Mouse (Mus musculus): ENCODE data around the gene P3h4. TPM values are rescaled to one million over a fixed set of nuclear protein-coding genes. Genes with fewer than 3 reads are reported as not detected.
A peak's percentile ranks its signal among the peaks of the same experiment; 100 is the strongest.

P3h4 gene
- polyA plus RNA-seq, 2 experiments = 2.8 TPM

DNA sequence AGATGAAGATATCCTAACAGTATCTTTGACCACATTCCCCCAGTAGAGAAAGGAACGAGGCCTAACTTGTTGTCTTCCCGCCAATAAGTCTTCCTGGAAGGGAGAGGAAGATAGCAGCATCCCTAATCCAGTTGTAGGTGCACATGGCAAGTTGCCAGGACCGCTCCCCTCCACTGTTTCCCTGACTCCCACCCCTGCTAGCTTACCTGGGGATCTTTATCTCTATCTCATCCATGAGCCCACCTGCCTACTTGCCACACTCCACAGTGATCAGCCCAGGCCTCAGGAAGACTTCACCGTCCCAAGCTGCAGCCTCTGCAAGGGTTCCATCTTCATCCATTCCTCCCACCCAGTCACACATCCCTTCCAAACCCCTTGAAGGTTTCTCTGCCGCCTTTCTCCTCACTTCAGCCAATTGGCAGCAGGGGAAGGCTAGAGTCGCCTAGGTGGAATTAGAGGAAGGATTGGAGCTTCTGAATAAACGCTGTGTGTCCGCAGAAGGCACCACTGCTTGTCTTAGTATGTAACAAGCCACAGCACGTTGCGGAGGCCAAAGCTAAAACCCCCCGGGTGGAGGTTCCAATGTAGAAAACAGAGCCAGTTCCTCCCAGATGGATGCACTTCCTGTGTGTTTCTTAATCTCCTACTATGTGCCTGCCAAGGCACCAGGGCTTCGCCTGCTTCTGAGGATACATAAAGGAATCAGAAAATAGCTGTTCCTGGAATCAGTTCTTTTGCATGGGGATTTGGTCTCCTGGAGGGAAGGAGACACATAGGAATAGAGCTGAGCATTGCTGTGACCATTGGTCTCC is 14.7 kb downstream of the P3h4 start:
- no peak overlapping the region for H3K27ac ChIP-seq
- no peak overlapping the region for H3K9ac ChIP-seq (replicated peaks)
- no peak for DNase-seq (ENCODE audit: low read depth in 3 of 3, low spot score in 3 of 3)
- no peak overlapping the region for H3K4me3 ChIP-seq (ENCODE audit: insufficient read depth in 1 of 2, low read depth in 2 of 2, low read length in 2 of 2)
- H3K9me3 ChIP-seq (ENCODE audit: control insufficient read depth, low read length) = no peaks in the 10 kb centered on the region
- TF ChIP-seq CTCF (IDR thresholded peaks at IDR 0.05; ENCODE audit: low read depth) = no peak
- no peak for TF ChIP-seq EP300 (IDR thresholded peaks at IDR 0.05; ENCODE audit: low read depth)
- H3K4me1 ChIP-seq (replicated peaks; ENCODE audit: control insufficient read depth in 2 of 2, insufficient read depth in 2 of 2, low read length in 1 of 2) = peaks cover 7 to 27% of the 10 kb centered on the region in 2 experiments
- no peak overlapping the region for H3K4me2 ChIP-seq (ENCODE audit: low read depth)
- WGBS (ENCODE audit: insufficient replicate concordance) = 61% methylated on average over 12 of the region's 12 CpGs
- no peak for ATAC-seq (ENCODE audit: insufficient read depth)
- peaks cover 17% of the 10 kb centered on the region for H3K27me3 ChIP-seq (ENCODE audit: control insufficient read depth, insufficient read depth, low read length)
- H3K36me3 ChIP-seq (replicated peaks; ENCODE audit: control insufficient read depth, insufficient read depth, low read depth) = no peaks in the 10 kb centered on the region

- no peak for DNase-seq (ENCODE audit: low read depth in 3 of 3, low spot score in 3 of 3)
Measured at GRCm38 (mm10) chr11:100399320-100399719, 15.3 kb downstream of the P3h4 start.

GRCm38 (mm10) chr11:100398517-100398916 is 16.1 kb downstream of the P3h4 start:
- H3K9ac ChIP-seq (replicated peaks) = no peak overlapping the region
- WGBS (ENCODE audit: insufficient replicate concordance) = 71% methylated on average over 7 of the region's 7 CpGs
- peaks cover 7 to 29% of the 10 kb centered on the region in 2 experiments for H3K4me1 ChIP-seq (replicated peaks; ENCODE audit: control insufficient read depth in 2 of 2, insufficient read depth in 2 of 2, low read length in 1 of 2)
- H3K4me3 ChIP-seq (ENCODE audit: insufficient read depth in 1 of 2, low read depth in 2 of 2, low read length in 2 of 2) = no peak overlapping the region
- H3K9me3 ChIP-seq (ENCODE audit: control insufficient read depth, low read length) = no peaks in the 10 kb centered on the region
- H3K36me3 ChIP-seq (replicated peaks; ENCODE audit: control insufficient read depth, insufficient read depth, low read depth) = no peaks in the 10 kb centered on the region
- DNase-seq (ENCODE audit: low read depth in 3 of 3, low spot score in 3 of 3) = no peak
- no peak overlapping the region for H3K4me2 ChIP-seq (ENCODE audit: low read depth)
- H3K27me3 ChIP-seq (ENCODE audit: control insufficient read depth, insufficient read depth, low read length) = peaks cover 17% of the 10 kb centered on the region
- no peak for ATAC-seq (ENCODE audit: insufficient read depth)
- H3K27ac ChIP-seq = no peak overlapping the region
- TF ChIP-seq CTCF (IDR thresholded peaks at IDR 0.05; ENCODE audit: low read depth) (no peak), EP300 (IDR thresholded peaks at IDR 0.05; ENCODE audit: low read depth) (no peak)

More at GRCm38 (mm10) chr11:100399320-100399719, 15.3 kb downstream of the P3h4 start:
- H3K4me2 ChIP-seq (ENCODE audit: low read depth) = no peak overlapping the region
- no peak for TF ChIP-seq CTCF (IDR thresholded peaks at IDR 0.05; ENCODE audit: low read depth)
- TF ChIP-seq EP300 (IDR thresholded peaks at IDR 0.05; ENCODE audit: low read depth) = no peak
- H3K36me3 ChIP-seq (replicated peaks; ENCODE audit: control insufficient read depth, insufficient read depth, low read depth) = no peaks in the 10 kb centered on the region
- H3K9ac ChIP-seq (replicated peaks) = no peak overlapping the region
- no peak overlapping the region for H3K4me3 ChIP-seq (ENCODE audit: insufficient read depth in 1 of 2, low read depth in 2 of 2, low read length in 2 of 2)
- H3K27me3 ChIP-seq (ENCODE audit: control insufficient read depth, insufficient read depth, low read length) = peaks cover 17% of the 10 kb centered on the region
- H3K9me3 ChIP-seq (ENCODE audit: control insufficient read depth, low read length) = no peaks in the 10 kb centered on the region
- H3K4me1 ChIP-seq (replicated peaks; ENCODE audit: control insufficient read depth in 2 of 2, insufficient read depth in 2 of 2, low read length in 1 of 2) = peaks cover 7 to 32% of the 10 kb centered on the region in 2 experiments
- no peak overlapping the region for H3K27ac ChIP-seq
- WGBS (ENCODE audit: insufficient replicate concordance) = 34% methylated on average over 9 of the region's 9 CpGs
- ATAC-seq (ENCODE audit: insufficient read depth) = no peak

GRCm38 (mm10) chr11:100397600-100398389 is 16.8 kb downstream of the P3h4 start, which contains the start of gene Jup:
Gene Jup, minus strand, starts transcription at chr11:100397763.
- 2% methylated on average over 37 of the region's 37 CpGs for WGBS (ENCODE audit: insufficient replicate concordance)
- Histone ChIP-seq H3K4me1 (replicated peaks; ENCODE audit: control insufficient read depth in 2 of 2, insufficient read depth in 2 of 2, low read length in 1 of 2) (peaks cover 7 to 29% of the 10 kb centered on the region in 2 experiments), H3K27ac (no peak within 1 kb of the TSS; the same call in 1 of the 2 replicates), H3K9ac (replicated peaks) (peak within 1 kb of the TSS; percentile 2; the same call in 1 of the 2 replicates), H3K4me3 (ENCODE audit: insufficient read depth in 1 of 2, low read depth in 2 of 2, low read length in 2 of 2) (peak within 1 kb of the TSS; percentile 60 to 68), H3K4me2 (ENCODE audit: low read depth) (peak within 1 kb of the TSS; percentile 64), H3K9me3 (ENCODE audit: control insufficient read depth, low read length) (no peaks in the 10 kb centered on the region), H3K36me3 (replicated peaks; ENCODE audit: control insufficient read depth, insufficient read depth, low read depth) (no peaks in the 10 kb centered on the region), H3K27me3 (ENCODE audit: control insufficient read depth, insufficient read depth, low read length) (peaks cover 17% of the 10 kb centered on the region)
- TF ChIP-seq EP300 (IDR thresholded peaks at IDR 0.05; ENCODE audit: low read depth) = no peak
- TF ChIP-seq CTCF (IDR thresholded peaks at IDR 0.05; ENCODE audit: low read depth) = no peak
- peak; percentile 95 for ATAC-seq (ENCODE audit: insufficient read depth)
- DNase-seq (ENCODE audit: low read depth in 3 of 3, low spot score in 3 of 3) = peak; percentile 78 to 80 (median 78)

Measured in liver, embryonic 14.5 days (tissue).